35 mouse cellular contexts compared by ENCODE assay signal in genomic region chr2:37333321-37333720, GRCm38 (mm10). TPM values are rescaled to one million over a fixed set of nuclear protein-coding genes. Genes with fewer than 3 reads are reported as not detected.
DNase-seq lines count a peak whose midpoint lies in the region; ATAC-seq and TF ChIP-seq lines count a peak whose summit lies in the region.
"Had no signal": no experiment of that assay in that cellular context is flagged by ENCODE, and none has a peak within 500 bp of the region (broad histone marks: within the 10 kb centered on the region; RNA-seq: fewer than 3 reads in every experiment).

No protein-coding gene starts in this region.

- DNase-seq in lung, embryonic 14.5 days = peak; percentile 34
- DNase-seq in lung, postnatal 36 days = no peak
- peak; percentile 58 for DNase-seq in NIH3T3 (ENCODE audit: low read depth)
- no peak for DNase-seq in cerebellum, postnatal 14 days
- DNase-seq in layer of hippocampus, postnatal 10 days (ENCODE audit: low spot score in 2 of 2) = no peak
- DNase-seq: adrenal gland, adult 8-10 months; adrenal gland, postnatal 25 days; cerebellum, adult 2 months; cerebellum, adult 9-11 months; cerebellum, postnatal 36 days; embryo, embryonic 11 days; gastrocnemius, postnatal 25 days; heart, adult 2 months had no signal

- no peak overlapping the region for H3K9ac ChIP-seq in lung, embryonic 14.5 days
- H3K9ac ChIP-seq: embryonic facial prominence, embryonic 13.5 days; forebrain, embryonic 12.5 days; forebrain, embryonic 15.5 days; hindbrain, embryonic 12.5 days; hindbrain, embryonic 15.5 days had no signal

- H3K4me2 ChIP-seq in lung, embryonic 14.5 days = no peak overlapping the region
- H3K4me2 ChIP-seq: embryonic facial prominence, embryonic 13.5 days; forebrain, embryonic 12.5 days; forebrain, embryonic 15.5 days; hindbrain, embryonic 12.5 days; hindbrain, embryonic 15.5 days had no signal

- H3K9me3 ChIP-seq in lung, embryonic 14.5 days (ENCODE audit: low read depth, low read length) = no peaks in the 10 kb centered on the region
- H3K9me3 ChIP-seq in megakaryocyte, embryonic 14.5 days = no peaks in the 10 kb centered on the region
- H3K9me3 ChIP-seq: embryonic facial prominence, embryonic 10.5 days; embryonic facial prominence, embryonic 13.5 days; forebrain, embryonic 12.5 days; forebrain, embryonic 15.5 days; G1E; heart, embryonic 10.5 days; hindbrain, embryonic 12.5 days; hindbrain, embryonic 15.5 days had no signal

- TF ChIP-seq CTCF in lung, embryonic 14.5 days (IDR thresholded peaks at IDR 0.05; ENCODE audit: low read depth) = no peak

- no peak overlapping the region for H3K27ac ChIP-seq in lung, embryonic 14.5 days (ENCODE audit: low read depth)
- H3K27ac ChIP-seq in macrophage = peak overlapping the region; percentile 65
- H3K27ac ChIP-seq: embryonic facial prominence, embryonic 10.5 days; embryonic facial prominence, embryonic 13.5 days; forebrain, embryonic 12.5 days; forebrain, embryonic 15.5 days; heart, adult 2 months; heart, embryonic 10.5 days; hindbrain, embryonic 12.5 days; hindbrain, embryonic 15.5 days had no signal

- WGBS in lung, embryonic 14.5 days = 68% methylated on average over 2 of the region's 2 CpGs
- 54% methylated on average over 2 of the region's 2 CpGs for WGBS in macrophage (ENCODE audit: missing documents)

- no peak overlapping the region for H3K4me3 ChIP-seq in lung, embryonic 14.5 days (ENCODE audit: low read depth, low read length)
- H3K4me3 ChIP-seq in megakaryocyte, embryonic 14.5 days (replicated peaks) = peak overlapping the region; percentile 78
- H3K4me3 ChIP-seq in macrophage (ENCODE audit: inconsistent target) = no peak overlapping the region
- H3K4me3 ChIP-seq: embryonic facial prominence, embryonic 10.5 days; embryonic facial prominence, embryonic 13.5 days; erythroblast, embryonic 14.5 days; forebrain, embryonic 12.5 days; forebrain, embryonic 15.5 days; heart, adult 2 months; heart, embryonic 10.5 days; hindbrain, embryonic 12.5 days; hindbrain, embryonic 15.5 days had no signal

- H3K36me3 ChIP-seq in lung, embryonic 14.5 days (ENCODE audit: insufficient read depth) = no peaks in the 10 kb centered on the region
- H3K36me3 ChIP-seq in megakaryocyte, embryonic 14.5 days (replicated peaks; ENCODE audit: low read length) = no peaks in the 10 kb centered on the region
- no peaks in the 10 kb centered on the region for H3K36me3 ChIP-seq in macrophage (ENCODE audit: inconsistent target)
- H3K36me3 ChIP-seq: embryonic facial prominence, embryonic 10.5 days; embryonic facial prominence, embryonic 13.5 days; forebrain, embryonic 12.5 days; forebrain, embryonic 15.5 days; G1E; heart, embryonic 10.5 days; hindbrain, embryonic 12.5 days; hindbrain, embryonic 15.5 days had no signal

- no peaks in the 10 kb centered on the region for H3K27me3 ChIP-seq in lung, embryonic 14.5 days (ENCODE audit: insufficient read depth, low read length)
- H3K27me3 ChIP-seq in megakaryocyte, embryonic 14.5 days (replicated peaks) = peaks cover 15% of the 10 kb centered on the region
- H3K27me3 ChIP-seq: embryonic facial prominence, embryonic 13.5 days; forebrain, embryonic 12.5 days; forebrain, embryonic 15.5 days; hindbrain, embryonic 12.5 days; hindbrain, embryonic 15.5 days had no signal

- no peak for ATAC-seq in lung, embryonic 14.5 days (ENCODE audit: insufficient read depth)
- no peak for ATAC-seq in megakaryocyte, adult 5-6 weeks (ENCODE audit: poor library complexity, severe bottlenecking)
- ATAC-seq: CD4-positive, CD25-positive, alpha-beta regulatory T cell, adult 4 months; forebrain, embryonic 15.5 days had no signal

- no peaks in the 10 kb centered on the region for H3K4me1 ChIP-seq in lung, embryonic 14.5 days (ENCODE audit: insufficient read depth)
- H3K4me1 ChIP-seq in megakaryocyte, embryonic 14.5 days = peaks cover 37% of the 10 kb centered on the region
- H3K4me1 ChIP-seq: embryonic facial prominence, embryonic 10.5 days; embryonic facial prominence, embryonic 13.5 days; forebrain, embryonic 12.5 days; forebrain, embryonic 15.5 days; heart, embryonic 10.5 days; hindbrain, embryonic 12.5 days; hindbrain, embryonic 15.5 days had no signal

- no peaks in the 10 kb centered on the region for H3K79me2 ChIP-seq in macrophage (ENCODE audit: inconsistent target)

RNA-seq across cellular contexts. Expression of gene Olfr368, which starts 7.0 kb away (rescaled TPM):
- not detected in 2 replicates for polyA plus RNA-seq in lung, embryonic 14.5 days (2014; fragmentation: Nextera tagmentation; extraction: Ambion mirVana)
- not detected in 2 replicates for polyA plus RNA-seq in megakaryocyte, embryonic 14.5 days (2012; ENCODE audit: insufficient read depth, low replicate concordance)
- total RNA-seq in megakaryocyte, adult 5-6 weeks (2015) = not detected in 2 replicates
- not detected in 2 replicates for total RNA-seq in megakaryocyte, adult 5-6 weeks (2017)
- total RNA-seq in macrophage (2018; cell fraction: chromatin; rRNA removed) = not detected
- total RNA-seq in macrophage (2018; cell fraction: cytosol; rRNA removed) = not detected
- total RNA-seq in macrophage (2018; cell fraction: nucleus; rRNA removed) = not detected
- not detected in 3 replicates for polyA plus RNA-seq in macrophage (2018)
- not detected for total RNA-seq in layer of hippocampus, postnatal 10 days (2021)
- total RNA-seq: adrenal gland, adult 8-10 months; adrenal gland, postnatal 25 days; G1E; gastrocnemius, adult 8-10 months; gastrocnemius, postnatal 25 days; heart, adult 2 months; heart, postnatal 25 days; hematopoietic stem cell, adult 5-6 weeks had no signal
- polyA plus RNA-seq: C2C12; CD4-positive, CD25-positive, alpha-beta regulatory T cell, adult 4 months; cerebellum, adult 2 months; cortical plate, adult 2 months; embryonic facial prominence, embryonic 10.5 days; embryonic facial prominence, embryonic 13.5 days; erythroblast, embryonic 14.5 days; forebrain, embryonic 12.5 days; forebrain, embryonic 15.5 days; G1E; gonadal fat pad, adult 2 months; heart, adult 2 months; heart, embryonic 10.5 days; heart, embryonic 14.5 days; heart, postnatal 0 days; hindbrain, embryonic 12.5 days; hindbrain, embryonic 15.5 days; intestine, embryonic 14.5 days had no signal

RNA-seq across cellular contexts. Expression of gene Pdcl, which starts 25.8 kb away (rescaled TPM):
- 47.1 and 52.5 TPM in 2 replicates for polyA plus RNA-seq in lung, embryonic 14.5 days (2014; fragmentation: Nextera tagmentation; extraction: Ambion mirVana)
- 12.0 TPM in 1 of 2 replicates, not detected in the other for polyA plus RNA-seq in megakaryocyte, embryonic 14.5 days (2012; ENCODE audit: insufficient read depth, low replicate concordance)
- 17.6 and 23.0 TPM in 2 replicates for total RNA-seq in megakaryocyte, adult 5-6 weeks (2015)
- 75.0 and 84.4 TPM in 2 replicates for total RNA-seq in megakaryocyte, adult 5-6 weeks (2017)
- 10 to 100 TPM in 9 of 26 experiments, 1 to 10 TPM in 17; 4.6 to 15.9 (median 9.0) TPM for total RNA-seq in macrophage (2018; cell fraction: chromatin; rRNA removed)
- total RNA-seq in macrophage (2018; cell fraction: cytosol; rRNA removed) = 10 to 100 TPM; 16.4 to 35.0 (median 25.8) TPM
- 10 to 100 TPM in 25 of 26 experiments, 1 to 10 TPM in 1; 9.2 to 30.8 (median 16.5) TPM for total RNA-seq in macrophage (2018; cell fraction: nucleus; rRNA removed)
- polyA plus RNA-seq in macrophage (2018) = 30.7 to 34.2 TPM (median 31.4 TPM) in 3 replicates
- total RNA-seq in layer of hippocampus, postnatal 10 days (2021) = 10 to 100 TPM; 31.2 to 32.5 TPM

Comparison
In these comparisons a context has a peak if more than half of its experiments do, and no peak if none do; other contexts are left out.
1. DNase-seq: peak in lung, embryonic 14.5 days (single experiment) and NIH3T3 (single experiment); none in lung, postnatal 36 days (single experiment), cerebellum, postnatal 14 days (0 of 2) and layer of hippocampus, postnatal 10 days (0 of 2).